Mouse (Mus musculus): ENCODE measurements around the gene Dnah8. TPM values are rescaled to one million over a fixed set of nuclear protein-coding genes. Genes with fewer than 3 reads are reported as not detected.
A peak's percentile ranks its signal among the peaks of the same experiment; 100 is the strongest.

Dnah8 gene
- total RNA-seq, 1 experiment from 2014 or later, result 56.8 TPM

DNA sequence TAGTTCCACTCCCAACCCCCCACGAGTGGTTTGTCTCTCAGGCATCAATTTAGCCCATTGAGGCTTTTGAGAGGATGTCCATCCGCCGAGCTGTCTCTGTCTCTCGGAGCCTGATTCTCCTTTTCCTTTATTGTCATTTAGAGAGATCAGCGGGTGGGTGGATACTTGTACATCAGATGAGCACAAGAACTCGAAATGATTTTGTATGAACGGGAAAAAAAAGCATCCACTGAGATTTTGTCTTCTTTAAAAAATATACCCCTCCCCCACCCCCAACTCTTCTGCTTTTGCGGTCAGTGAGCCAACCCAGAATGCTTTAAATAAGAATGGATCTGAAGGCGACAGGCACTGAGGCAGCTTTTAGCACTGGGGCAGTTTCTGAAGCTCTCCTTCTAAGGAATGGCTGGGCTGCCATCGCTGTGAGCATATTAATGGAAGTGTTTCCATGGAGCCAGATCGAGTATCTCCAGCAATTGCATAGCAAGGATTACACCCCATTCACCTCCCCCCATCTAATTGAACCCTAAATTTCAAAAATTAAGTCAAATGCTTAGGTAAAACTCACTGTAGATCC is 201.7 kb downstream of the Dnah8 start:
- ATAC-seq (replicated peaks in 1 of 2; ENCODE audit: insufficient read depth in 1 of 2, low FRiP score in 2 of 2, low TSS enrichment in 1 of 2, low read depth in 1 of 2, poor library complexity in 2 of 2, severe bottlenecking in 2 of 2), result no peak

DNA sequence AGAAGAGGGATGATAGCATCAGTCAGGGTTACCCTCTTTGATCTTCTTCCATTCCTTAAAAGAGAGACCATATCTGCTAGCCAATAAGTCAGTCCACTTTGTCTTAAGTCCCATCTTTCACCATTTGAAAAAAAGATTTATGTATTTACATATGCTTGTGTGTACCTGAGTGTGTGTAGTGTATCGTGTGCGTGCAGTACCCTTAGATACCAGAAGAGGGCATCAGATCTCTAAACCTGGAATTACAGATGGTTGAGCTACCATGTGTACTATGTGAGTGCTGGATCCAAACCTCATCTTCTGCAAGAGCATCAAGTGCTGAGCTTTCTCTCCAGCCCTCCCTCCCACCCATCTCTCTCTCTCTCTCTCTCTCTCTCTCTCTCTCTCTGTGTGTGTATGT is 207.0 kb downstream of the Dnah8 start:
- ATAC-seq (replicated peaks in 1 of 2; ENCODE audit: insufficient read depth in 1 of 2, low FRiP score in 2 of 2, low TSS enrichment in 1 of 2, low read depth in 1 of 2, poor library complexity in 2 of 2, severe bottlenecking in 2 of 2), result no peak

DNA sequence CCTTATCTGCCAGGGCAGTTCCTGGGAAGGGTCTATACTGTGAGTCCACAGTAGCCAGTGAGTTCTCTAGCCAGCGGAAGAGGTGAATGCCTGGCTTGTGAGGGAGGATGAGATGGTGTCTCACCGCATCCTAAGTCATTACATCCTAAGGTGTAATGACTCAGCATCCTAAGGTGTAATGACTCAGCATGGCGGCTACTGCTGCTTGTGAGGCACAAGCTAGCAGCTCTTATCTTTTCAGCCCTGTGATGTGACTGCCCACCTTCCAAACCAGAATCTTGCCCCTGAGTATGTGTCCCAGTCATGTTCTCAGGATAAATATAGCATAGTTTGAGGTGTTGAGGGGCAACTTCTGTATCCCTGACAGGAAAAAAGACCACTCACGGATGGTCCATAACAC is 211.3 kb downstream of the Dnah8 start:
- no peak for ATAC-seq (replicated peaks in 1 of 2; ENCODE audit: insufficient read depth in 1 of 2, low FRiP score in 2 of 2, low TSS enrichment in 1 of 2, low read depth in 1 of 2, poor library complexity in 2 of 2, severe bottlenecking in 2 of 2)

DNA sequence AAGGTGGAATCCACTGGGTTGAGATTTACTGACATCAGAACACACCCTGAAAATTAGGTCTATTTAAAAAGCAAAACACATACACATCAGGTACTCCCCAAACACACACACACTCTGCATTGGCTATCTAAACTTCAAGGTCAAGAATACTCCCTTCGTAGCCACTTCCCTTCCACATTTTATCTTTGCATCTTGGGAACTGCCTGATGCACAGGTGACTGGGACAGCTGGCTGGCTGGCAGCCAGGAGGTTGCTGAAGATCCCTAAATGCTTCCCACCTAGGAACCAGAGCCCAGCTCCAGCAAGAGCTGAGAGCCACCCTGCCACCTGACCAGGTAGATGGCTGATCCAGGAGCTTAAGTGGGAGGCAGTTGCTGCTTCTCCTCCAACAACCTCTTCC is 212.9 kb downstream of the Dnah8 start:
- ATAC-seq (replicated peaks in 1 of 2; ENCODE audit: insufficient read depth in 1 of 2, low FRiP score in 2 of 2, low TSS enrichment in 1 of 2, low read depth in 1 of 2, poor library complexity in 2 of 2, severe bottlenecking in 2 of 2), result no peak

DNA sequence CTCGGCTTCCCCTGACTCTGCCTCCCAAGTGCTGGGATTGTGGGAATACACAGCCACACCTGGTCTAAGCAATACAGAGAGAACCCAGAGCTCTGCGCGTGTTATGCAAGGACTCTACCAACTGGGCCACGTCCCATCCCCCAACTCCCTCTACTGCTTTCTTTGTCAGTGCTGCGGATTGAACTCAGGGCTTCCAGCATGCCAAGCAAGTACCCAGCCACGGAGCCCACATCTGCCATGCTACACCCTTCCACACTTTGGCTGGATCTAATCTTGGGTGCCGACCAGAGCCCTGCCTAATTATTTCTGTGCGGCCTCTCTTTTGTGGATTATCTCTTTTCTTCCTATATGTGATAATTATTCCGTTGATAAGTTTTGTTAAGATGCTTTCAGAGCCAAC is 215.9 kb downstream of the Dnah8 start:
- no peak for ATAC-seq (replicated peaks in 1 of 2; ENCODE audit: insufficient read depth in 1 of 2, low FRiP score in 2 of 2, low TSS enrichment in 1 of 2, low read depth in 1 of 2, poor library complexity in 2 of 2, severe bottlenecking in 2 of 2)

DNA sequence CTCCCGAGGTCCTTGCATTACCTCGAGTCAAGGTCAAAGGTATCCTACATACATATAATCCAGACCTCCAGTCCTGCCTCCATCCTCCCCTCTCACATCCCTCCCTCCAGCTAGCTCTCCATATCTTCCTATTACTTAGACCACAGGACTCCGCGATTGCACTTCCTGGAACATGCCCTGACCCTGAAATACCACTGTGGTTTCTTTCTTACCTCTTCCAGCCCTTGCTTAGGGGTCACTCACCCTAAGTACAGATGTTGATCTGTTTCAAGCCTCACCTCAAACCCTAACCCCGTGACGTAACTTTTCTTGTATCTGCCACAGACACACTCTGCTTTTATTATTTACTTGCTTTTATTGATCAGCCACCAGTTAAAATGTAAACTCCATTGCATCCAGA is 218.2 kb downstream of the Dnah8 start:
- ATAC-seq (replicated peaks in 1 of 2; ENCODE audit: insufficient read depth in 1 of 2, low FRiP score in 2 of 2, low TSS enrichment in 1 of 2, low read depth in 1 of 2, poor library complexity in 2 of 2, severe bottlenecking in 2 of 2), result peak; percentile 36 to 54; a peak in 1 of 4 replicates

DNA sequence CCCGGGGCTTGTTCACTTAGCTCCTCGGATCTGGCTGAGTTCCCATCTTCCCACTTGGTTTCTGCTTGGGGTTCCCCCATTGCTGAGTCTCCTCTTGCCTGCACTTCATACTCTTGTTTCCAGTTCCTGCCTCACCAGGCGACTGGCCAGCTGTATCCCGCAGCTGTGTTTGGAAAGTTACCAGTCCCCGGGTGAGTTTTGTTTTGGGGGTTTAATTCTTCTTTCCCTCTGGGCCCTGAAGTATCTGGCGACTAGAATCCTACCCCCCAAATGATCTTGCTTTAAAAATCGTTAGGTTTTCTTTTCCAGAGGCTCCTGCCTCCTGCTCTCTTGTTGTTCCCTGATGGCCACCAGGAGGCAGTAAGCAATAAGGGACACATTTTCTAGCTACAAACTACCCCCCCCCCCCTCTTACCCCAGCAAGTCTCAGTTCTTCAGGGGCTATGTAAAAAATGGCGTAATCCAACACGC is 220.2 kb downstream of the Dnah8 start:
- ATAC-seq (replicated peaks in 1 of 2; ENCODE audit: insufficient read depth in 1 of 2, low FRiP score in 2 of 2, low TSS enrichment in 1 of 2, low read depth in 1 of 2, poor library complexity in 2 of 2, severe bottlenecking in 2 of 2), result no peak

DNA sequence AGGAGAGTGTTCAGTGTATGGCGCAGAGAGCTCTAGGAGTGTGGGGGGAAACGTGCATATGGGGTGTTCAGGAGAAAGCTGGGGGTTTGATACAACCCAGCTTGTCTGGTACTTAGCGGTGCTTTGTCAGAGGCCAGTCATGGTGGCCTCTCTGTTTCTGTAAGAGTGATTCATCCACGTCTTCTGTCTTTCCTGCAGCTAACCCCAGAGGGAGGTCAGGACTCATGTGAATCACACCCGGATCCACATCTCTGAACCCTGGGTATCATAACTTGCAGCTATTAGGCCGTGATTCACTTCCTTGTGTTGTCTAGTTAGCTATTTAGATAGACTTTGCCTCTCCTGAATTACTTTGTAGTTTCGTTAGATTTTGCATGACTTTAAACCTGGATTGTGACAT is 223.3 kb downstream of the Dnah8 start:
- no peak for ATAC-seq (replicated peaks in 1 of 2; ENCODE audit: insufficient read depth in 1 of 2, low FRiP score in 2 of 2, low TSS enrichment in 1 of 2, low read depth in 1 of 2, poor library complexity in 2 of 2, severe bottlenecking in 2 of 2)

DNA sequence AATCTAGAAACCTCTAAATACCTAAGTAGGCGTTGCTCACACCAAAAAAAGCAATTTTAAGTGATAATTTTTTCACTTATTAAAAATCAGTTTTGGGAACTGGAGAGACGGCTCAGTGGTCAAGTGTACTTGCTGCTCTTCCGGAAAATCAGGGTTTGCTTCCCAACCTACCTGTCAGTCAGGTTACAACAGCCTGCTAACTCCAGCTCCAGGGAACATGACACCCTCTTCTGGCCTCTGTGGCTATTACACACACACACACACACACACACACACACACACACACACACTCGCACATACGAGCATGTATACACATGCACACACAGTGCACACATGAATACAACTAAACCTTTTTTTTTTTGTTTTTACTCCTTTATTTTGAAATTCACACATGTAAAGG is 223.9 kb downstream of the Dnah8 start:
- no peak for ATAC-seq (replicated peaks in 1 of 2; ENCODE audit: insufficient read depth in 1 of 2, low FRiP score in 2 of 2, low TSS enrichment in 1 of 2, low read depth in 1 of 2, poor library complexity in 2 of 2, severe bottlenecking in 2 of 2)

DNA sequence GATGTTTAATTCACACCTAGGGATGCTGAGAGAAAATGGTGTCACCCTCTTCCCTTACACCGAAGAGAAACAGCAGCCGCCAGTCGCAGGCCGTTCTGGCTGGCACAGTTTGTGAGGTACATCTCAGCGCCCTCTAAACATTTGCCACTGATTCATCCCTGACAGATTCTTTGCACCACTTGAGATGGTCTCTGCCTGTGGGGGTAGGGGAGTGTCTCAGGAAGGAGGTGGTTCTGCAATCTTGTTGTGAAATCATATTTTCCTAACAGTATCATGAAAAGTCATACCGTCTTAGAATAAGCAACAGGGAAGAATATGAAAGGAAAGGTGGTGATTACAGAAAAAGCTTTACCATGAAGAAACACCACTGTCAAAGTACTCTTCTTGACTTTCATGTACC is 224.7 kb downstream of the Dnah8 start:
- ATAC-seq (replicated peaks in 1 of 2; ENCODE audit: insufficient read depth in 1 of 2, low FRiP score in 2 of 2, low TSS enrichment in 1 of 2, low read depth in 1 of 2, poor library complexity in 2 of 2, severe bottlenecking in 2 of 2), result no peak

DNA sequence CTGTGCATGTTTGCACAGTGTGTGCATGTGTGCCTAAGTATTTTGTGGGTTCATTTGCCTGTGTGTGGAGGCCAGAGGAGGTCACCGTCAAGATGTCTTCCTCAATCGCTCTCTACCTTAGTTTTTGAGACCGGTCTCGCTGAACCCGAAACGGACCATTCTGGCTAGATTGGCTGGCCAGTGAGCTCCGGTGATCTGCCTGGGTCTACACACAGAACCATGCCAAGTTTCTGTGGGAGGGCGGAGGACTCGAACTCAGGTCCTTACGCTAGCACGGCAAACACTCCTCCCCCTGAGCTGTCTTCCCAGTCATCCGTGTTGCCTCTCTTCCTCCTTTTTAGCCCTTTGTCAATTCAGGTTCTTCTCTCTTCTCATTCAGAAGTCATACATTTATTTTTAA is 225.7 kb downstream of the Dnah8 start:
- ATAC-seq (replicated peaks in 1 of 2; ENCODE audit: insufficient read depth in 1 of 2, low FRiP score in 2 of 2, low TSS enrichment in 1 of 2, low read depth in 1 of 2, poor library complexity in 2 of 2, severe bottlenecking in 2 of 2), result no peak

DNA sequence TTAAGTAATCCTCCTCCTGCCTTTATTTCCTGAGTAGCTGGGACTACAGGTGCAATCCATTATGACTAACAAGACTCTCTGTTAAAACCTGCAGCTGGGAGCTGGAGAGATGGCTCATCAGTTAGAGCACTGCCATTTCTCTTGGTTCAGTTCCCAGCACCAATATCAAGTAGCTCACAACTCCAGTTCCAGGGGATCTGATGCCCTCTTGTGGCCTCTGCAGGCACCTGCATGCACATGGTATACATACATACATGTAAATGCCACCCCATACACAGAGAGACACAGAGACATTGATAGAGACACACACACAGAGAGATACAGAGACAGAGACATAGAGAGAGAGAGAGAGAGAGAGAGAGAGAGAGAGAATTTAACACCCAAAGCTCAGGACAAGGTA is 228.2 kb downstream of the Dnah8 start:
- ATAC-seq (replicated peaks in 1 of 2; ENCODE audit: insufficient read depth in 1 of 2, low FRiP score in 2 of 2, low TSS enrichment in 1 of 2, low read depth in 1 of 2, poor library complexity in 2 of 2, severe bottlenecking in 2 of 2), result no peak

DNA sequence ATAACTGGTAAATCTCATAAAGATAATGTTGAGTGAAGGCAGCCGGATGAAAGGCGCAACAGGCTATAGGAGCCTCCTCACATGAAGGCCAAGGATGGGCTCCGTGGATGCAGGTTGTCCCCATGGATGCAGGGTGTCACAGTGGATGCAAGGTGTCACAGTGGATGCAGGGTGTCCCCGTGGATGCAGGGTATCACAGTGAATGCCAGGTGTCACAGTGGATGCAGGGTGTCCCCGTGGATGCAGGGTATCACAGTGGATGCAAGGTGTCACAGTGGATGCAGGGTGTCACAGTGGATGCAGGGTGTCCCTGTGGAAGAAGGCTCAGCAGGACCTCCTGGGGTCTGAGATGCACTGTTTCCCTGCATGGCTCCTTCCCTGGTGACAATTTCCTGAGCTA is 233.2 kb downstream of the Dnah8 start:
- ATAC-seq (replicated peaks in 1 of 2; ENCODE audit: insufficient read depth in 1 of 2, low FRiP score in 2 of 2, low TSS enrichment in 1 of 2, low read depth in 1 of 2, poor library complexity in 2 of 2, severe bottlenecking in 2 of 2), result no peak

DNA sequence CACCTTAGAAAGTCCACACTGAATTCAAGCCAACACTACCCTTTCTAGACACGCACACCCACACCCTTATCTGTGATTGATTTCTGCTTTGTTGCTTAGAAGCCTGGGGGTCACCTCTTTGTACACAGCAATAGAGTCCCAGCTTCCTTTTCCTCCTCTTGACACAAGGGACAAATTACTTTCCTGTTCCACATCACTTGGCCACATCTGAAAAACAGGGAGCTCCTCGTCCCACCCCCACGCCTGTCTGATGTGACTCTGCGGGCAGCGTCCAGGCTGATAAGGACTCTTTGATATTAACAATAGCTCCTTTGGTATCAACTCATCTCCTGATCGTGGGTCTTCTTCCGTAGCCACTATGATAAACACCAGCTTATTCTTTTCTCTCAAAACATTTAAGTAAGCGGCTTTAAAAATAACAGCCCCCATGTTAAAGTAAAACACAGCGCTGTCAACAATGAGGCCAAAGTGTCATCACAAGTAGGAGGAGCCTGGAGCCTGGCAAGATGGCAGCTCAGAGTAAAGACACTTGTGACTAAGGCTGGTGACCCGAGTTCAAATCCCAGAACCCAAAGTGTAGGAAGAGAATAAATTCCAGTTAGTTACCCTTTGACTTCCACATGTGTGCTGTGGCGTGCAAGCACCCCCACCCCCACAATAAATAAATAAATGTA is 234.6 kb downstream of the Dnah8 start:
- no peak for ATAC-seq (replicated peaks in 1 of 2; ENCODE audit: insufficient read depth in 1 of 2, low FRiP score in 2 of 2, low TSS enrichment in 1 of 2, low read depth in 1 of 2, poor library complexity in 2 of 2, severe bottlenecking in 2 of 2)

DNA sequence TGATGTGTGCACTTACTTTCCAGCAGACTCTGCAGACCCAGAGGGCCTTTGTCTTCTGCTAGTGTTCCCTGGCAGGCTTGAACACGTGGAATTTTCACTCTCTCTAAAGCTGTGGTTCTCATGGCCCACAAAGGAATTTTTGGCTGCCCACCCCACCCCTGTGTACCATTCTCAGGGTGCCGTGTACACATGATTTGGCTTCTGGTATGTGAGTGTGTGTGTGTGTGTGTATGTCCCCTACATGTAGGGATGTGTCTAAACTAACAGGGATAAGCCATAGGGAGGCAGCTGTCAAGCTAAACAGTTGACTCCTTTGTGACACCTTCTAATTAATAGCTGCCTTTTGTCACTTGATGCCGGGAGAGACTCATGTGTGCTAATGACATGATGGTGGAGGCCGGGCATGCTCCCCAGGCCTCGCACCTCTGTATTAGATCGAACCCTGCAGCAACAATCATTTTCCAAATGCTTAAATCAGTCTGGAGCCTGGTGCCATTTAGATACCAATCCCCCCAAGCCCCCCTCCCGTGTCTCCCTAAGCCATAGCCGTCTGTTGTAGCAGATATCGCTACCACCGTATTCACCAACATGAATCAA is 235.9 kb downstream of the Dnah8 start:
- ATAC-seq (replicated peaks in 1 of 2; ENCODE audit: insufficient read depth in 1 of 2, low FRiP score in 2 of 2, low TSS enrichment in 1 of 2, low read depth in 1 of 2, poor library complexity in 2 of 2, severe bottlenecking in 2 of 2), result no peak

DNA sequence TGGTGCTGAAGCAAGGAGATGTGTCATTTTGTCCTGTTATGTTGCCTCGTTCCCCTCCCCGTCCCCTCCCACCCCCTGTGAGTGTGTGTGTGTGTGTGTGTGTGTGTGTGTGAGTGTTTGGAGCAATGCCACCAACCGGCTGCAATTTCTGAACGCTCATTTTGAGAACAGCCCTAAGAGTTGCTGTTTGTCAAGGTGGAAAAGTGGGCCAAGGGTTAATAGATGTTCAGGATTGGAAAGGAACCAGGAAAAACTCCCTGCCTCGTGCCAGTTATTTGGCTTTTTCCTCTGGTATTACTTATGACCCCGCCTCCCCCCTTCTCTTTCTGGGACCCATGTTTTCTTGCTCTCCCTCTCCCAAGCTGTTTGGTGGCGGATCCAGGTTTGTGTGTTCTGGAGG is 236.5 kb downstream of the Dnah8 start:
- ATAC-seq (replicated peaks in 1 of 2; ENCODE audit: insufficient read depth in 1 of 2, low FRiP score in 2 of 2, low TSS enrichment in 1 of 2, low read depth in 1 of 2, poor library complexity in 2 of 2, severe bottlenecking in 2 of 2), result no peak

DNA sequence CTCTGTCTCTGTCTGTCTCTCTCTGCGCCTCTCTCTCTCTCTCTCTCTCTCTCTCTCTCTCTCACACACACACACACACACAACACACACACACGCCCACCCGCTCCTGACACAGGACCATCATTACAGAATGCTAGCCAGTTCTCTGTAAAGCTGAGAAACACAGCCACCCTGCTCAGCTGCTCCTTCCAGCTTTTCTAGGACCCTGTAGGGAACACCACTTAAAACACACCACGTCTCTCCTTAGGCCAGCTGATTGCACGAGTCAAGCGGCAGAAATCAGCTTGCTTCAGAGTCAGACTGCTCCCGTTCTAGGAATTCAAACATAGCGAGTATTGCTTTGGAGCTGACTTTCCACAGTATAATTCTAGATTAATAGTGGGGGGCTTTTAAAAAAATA is 242.1 kb downstream of the Dnah8 start:
- no peak for ATAC-seq (replicated peaks in 1 of 2; ENCODE audit: insufficient read depth in 1 of 2, low FRiP score in 2 of 2, low TSS enrichment in 1 of 2, low read depth in 1 of 2, poor library complexity in 2 of 2, severe bottlenecking in 2 of 2)

DNA sequence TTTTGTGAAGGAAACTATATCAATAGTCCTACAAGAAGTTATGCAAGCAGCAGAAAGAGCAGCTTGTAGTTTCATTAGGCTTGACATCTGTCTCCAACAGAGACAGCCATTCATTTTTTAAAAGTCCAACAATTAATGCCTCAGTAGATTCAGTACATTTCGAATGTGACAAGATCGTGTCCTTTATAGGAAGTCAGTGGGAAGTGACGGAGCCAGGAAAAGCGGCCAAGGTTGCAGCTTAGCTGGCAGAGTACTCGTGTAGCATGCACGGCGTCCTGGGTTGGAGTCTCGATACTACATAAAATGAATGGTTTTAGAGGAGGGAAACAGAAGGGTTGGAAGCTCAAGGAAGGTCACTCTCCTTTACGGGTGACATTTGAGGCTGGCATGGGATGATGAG is 242.8 kb downstream of the Dnah8 start:
- ATAC-seq (replicated peaks in 1 of 2; ENCODE audit: insufficient read depth in 1 of 2, low FRiP score in 2 of 2, low TSS enrichment in 1 of 2, low read depth in 1 of 2, poor library complexity in 2 of 2, severe bottlenecking in 2 of 2), result no peak

DNA sequence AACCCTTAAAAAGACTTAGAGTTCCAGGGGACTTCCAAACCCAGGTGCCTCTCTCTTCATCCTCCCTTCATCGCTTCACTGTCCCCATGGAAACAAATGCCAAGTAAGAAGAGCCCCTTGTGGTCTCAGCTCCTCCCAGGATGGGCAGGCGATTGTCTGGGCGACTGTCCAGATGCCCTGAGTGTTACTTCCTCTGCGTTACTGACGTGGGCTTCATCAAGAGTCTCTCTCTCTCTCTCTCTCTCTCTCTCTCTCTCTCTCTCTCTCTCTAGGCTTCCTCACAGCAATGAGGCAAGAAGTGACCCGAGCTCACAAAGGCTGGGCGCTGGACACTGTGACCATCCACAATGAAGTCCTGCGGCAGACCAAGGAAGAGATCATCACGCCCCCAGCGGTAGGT is 246.9 kb downstream of the Dnah8 start:
- no peak for ATAC-seq (replicated peaks in 1 of 2; ENCODE audit: insufficient read depth in 1 of 2, low FRiP score in 2 of 2, low TSS enrichment in 1 of 2, low read depth in 1 of 2, poor library complexity in 2 of 2, severe bottlenecking in 2 of 2)
